Mouse (Mus musculus): ENCODE measurements around the gene Aff3. TPM values are rescaled to one million over a fixed set of nuclear protein-coding genes. Genes with fewer than 3 reads are reported as not detected.

The Aff3 gene
- polyA plus RNA-seq, 1 experiment = not detected

DNA sequence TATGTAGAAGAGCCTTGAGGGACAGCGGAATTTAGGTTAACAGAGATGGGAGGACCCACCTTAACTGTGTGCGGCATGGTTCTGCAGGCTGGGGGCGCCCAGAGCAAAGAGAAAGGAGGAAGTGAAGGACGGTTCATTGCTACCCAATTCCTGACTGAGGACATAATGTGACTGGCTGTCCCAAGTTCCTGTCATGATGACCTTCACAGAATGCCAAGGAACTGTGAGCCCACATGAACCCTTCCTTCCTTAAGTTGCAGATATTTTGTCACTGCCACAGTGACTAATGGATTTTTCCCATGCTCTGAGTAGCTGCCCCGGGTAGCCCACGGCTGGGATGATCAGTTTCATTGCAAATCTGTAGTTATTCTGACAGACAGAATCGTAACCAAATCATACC lies 415.2 kb downstream of the Aff3 start:
- Histone ChIP-seq H3K4me1 (ENCODE audit: control insufficient read depth, insufficient read depth, low read length) (0 out of 2 replicates have a peak, but pooled peaks cover 3% of the 10 kb centered on the region), H3K4me3 (ENCODE audit: insufficient read depth, low read depth, low read length) (no peak overlapping the region), H3K27ac (ENCODE audit: insufficient read depth, low read depth, low read length) (no peak overlapping the region)
- TF ChIP-seq POLR2A (IDR thresholded peaks at IDR 0.05; ENCODE audit: insufficient read depth, low read depth, low read length) (no peak), CTCF (IDR thresholded peaks at IDR 0.05; ENCODE audit: insufficient read depth, low read depth, low read length) (no peak)
- WGBS = 96% methylated on average over 7 of the region's 7 CpGs

DNA sequence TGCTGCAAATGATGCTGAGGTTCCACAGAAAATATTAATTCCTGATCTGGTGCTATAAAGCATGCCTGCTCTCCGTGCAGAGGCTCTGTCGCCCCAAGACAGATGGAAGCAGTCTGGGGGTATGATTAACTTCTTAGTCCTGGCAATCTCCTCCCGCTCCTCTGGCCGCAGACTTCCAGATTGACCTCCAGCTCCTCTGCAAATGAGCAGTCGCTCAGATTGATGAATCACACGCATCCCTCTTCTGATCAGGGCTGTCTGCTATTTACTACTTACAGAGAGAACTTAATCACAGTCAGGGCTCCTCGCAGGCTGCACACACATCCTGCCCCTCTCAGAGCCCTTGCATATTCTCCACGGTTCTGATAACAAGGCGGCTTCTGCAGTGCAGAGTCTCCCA lies 416.7 kb downstream of the Aff3 start:
- WGBS = 74% methylated on average over 9 of the region's 9 CpGs
- TF ChIP-seq CTCF (IDR thresholded peaks at IDR 0.05; ENCODE audit: insufficient read depth, low read depth, low read length) = no peak
- TF ChIP-seq POLR2A (IDR thresholded peaks at IDR 0.05; ENCODE audit: insufficient read depth, low read depth, low read length) = no peak
- H3K4me3 ChIP-seq (ENCODE audit: insufficient read depth, low read depth, low read length) = no peak overlapping the region
- no peak overlapping the region for H3K27ac ChIP-seq (ENCODE audit: insufficient read depth, low read depth, low read length)
- 0 out of 2 replicates have a peak, but pooled peaks cover 3% of the 10 kb centered on the region for H3K4me1 ChIP-seq (ENCODE audit: control insufficient read depth, insufficient read depth, low read length)

DNA sequence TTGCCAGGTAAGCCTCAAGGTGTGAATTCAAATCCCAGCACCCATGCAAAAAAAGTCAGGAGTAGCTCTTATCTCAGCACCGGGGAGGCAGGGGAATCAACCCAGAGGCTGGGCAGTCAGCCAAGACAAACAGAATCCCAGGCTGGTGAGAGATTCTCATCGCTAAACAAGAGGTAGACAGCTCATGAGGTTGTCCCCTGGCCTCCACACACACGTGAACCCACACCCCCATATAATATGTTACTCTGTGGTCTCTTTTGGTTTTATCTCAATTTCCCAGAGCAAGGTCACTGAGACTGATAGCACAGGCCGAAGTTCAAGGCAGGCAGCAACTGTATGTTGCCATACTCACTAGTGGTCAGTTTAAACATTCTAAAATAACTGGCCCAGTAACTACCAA lies 422.2 kb downstream of the Aff3 start:
- H3K27ac ChIP-seq (ENCODE audit: insufficient read depth, low read depth, low read length) = no peak overlapping the region
- peaks cover 4% of the 10 kb centered on the region; the same call in 1 of the 2 replicates for H3K4me1 ChIP-seq (ENCODE audit: control insufficient read depth, insufficient read depth, low read length)
- TF ChIP-seq POLR2A (IDR thresholded peaks at IDR 0.05; ENCODE audit: insufficient read depth, low read depth, low read length) (no peak), CTCF (IDR thresholded peaks at IDR 0.05; ENCODE audit: insufficient read depth, low read depth, low read length) (no peak)
- 67% methylated on average over 4 of the region's 4 CpGs for WGBS
- H3K4me3 ChIP-seq (ENCODE audit: insufficient read depth, low read depth, low read length) = no peak overlapping the region

DNA sequence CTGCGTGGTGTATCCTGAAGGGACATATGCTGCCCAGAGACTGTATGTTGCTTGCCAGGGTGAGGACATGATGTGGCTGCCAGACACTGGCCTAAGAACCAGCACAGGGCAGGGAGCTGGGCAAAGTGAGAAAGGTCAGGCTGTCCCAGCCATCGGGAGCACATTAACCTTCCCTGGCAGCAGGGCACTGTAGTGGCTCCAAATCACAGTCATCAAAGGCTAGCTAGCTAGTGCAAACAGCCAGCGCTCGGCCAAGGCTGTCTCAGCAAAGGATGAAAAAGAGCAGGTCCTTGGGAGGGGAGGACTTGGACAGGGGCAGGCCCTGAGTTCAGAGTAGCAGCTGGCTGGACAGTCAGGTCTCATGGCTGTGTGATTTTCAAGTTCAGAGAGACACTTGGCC lies 423.0 kb downstream of the Aff3 start:
- Histone ChIP-seq H3K4me1 (ENCODE audit: control insufficient read depth, insufficient read depth, low read length) (peaks cover 4% of the 10 kb centered on the region; the same call in 1 of the 2 replicates), H3K4me3 (ENCODE audit: insufficient read depth, low read depth, low read length) (no peak overlapping the region), H3K27ac (ENCODE audit: insufficient read depth, low read depth, low read length) (no peak overlapping the region)
- 81% methylated on average over 4 of the region's 4 CpGs for WGBS
- no peak for TF ChIP-seq POLR2A (IDR thresholded peaks at IDR 0.05; ENCODE audit: insufficient read depth, low read depth, low read length)
- TF ChIP-seq CTCF (IDR thresholded peaks at IDR 0.05; ENCODE audit: insufficient read depth, low read depth, low read length) = no peak

DNA sequence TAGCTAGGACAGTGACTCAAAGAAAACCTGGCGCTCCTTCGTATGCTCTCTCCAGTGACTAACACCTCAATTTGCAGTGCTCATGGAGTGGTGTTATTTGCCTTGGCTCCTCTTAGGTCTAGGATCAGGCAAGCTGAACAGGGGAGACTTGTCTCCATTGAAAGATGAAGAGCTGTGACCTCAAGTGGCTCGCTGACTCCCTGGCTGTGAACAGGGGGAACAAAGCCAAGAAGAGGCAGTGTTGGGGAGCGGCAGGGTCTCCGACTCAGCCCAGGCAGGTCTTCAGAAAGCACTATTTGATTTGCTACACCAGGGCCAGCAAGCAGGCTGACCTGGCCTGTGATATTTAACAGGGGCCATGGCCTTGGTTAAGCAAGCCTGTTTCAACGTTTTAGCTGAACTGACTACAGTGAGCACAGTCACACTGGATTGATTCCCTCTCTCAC lies 423.5 kb downstream of the Aff3 start:
- no peak overlapping the region for H3K4me3 ChIP-seq (ENCODE audit: insufficient read depth, low read depth, low read length)
- 81% methylated on average over 6 of the region's 6 CpGs for WGBS
- TF ChIP-seq POLR2A (IDR thresholded peaks at IDR 0.05; ENCODE audit: insufficient read depth, low read depth, low read length) (no peak), CTCF (IDR thresholded peaks at IDR 0.05; ENCODE audit: insufficient read depth, low read depth, low read length) (no peak)
- H3K27ac ChIP-seq (ENCODE audit: insufficient read depth, low read depth, low read length) = no peak overlapping the region
- peaks cover 4% of the 10 kb centered on the region; the same call in 1 of the 2 replicates for H3K4me1 ChIP-seq (ENCODE audit: control insufficient read depth, insufficient read depth, low read length)

DNA sequence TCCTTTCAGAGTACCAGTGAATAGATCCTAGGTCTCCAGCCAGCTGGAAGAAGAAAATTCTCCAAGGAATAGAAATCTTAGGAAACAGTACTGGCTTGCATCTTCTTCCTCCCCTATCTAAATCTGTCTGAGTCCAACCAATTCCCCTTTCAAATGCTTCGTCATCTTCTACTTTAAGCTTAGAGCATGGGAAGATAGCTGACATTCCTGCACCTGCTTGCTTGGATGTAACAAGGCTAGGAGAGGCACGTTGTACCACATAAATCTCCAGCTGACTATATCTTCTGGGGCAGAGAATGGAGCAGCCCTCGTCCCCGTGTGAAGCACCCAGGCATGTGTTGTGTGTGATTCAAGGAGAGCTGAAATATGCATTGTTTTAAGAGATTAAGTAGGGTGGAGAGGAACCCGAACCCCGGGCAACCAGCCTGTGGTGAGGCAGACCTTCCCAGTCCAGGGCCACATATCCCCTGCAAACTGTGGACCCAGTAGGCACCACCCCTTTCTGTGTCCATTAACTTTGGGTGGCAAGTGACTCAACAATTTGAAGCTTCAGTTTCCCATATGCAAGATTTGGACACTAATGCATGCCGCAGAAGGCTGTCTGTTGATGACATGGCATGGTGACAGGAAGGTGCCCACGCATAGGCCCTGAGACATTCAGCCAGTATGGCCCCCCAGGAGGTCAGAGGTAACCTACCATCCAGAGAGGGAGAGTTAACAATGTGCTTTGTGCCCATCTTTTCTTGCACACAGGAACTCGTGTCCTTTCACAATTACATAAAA lies 424.1 kb downstream of the Aff3 start:
- H3K4me3 ChIP-seq (ENCODE audit: insufficient read depth, low read depth, low read length) = no peak overlapping the region
- H3K27ac ChIP-seq (ENCODE audit: insufficient read depth, low read depth, low read length) = no peak overlapping the region
- TF ChIP-seq POLR2A (IDR thresholded peaks at IDR 0.05; ENCODE audit: insufficient read depth, low read depth, low read length) (no peak), CTCF (IDR thresholded peaks at IDR 0.05; ENCODE audit: insufficient read depth, low read depth, low read length) (no peak)
- WGBS = 88% methylated on average over 9 of the region's 9 CpGs
- H3K4me1 ChIP-seq (ENCODE audit: control insufficient read depth, insufficient read depth, low read length) = peaks cover 4% of the 10 kb centered on the region; the same call in 1 of the 2 replicates

DNA sequence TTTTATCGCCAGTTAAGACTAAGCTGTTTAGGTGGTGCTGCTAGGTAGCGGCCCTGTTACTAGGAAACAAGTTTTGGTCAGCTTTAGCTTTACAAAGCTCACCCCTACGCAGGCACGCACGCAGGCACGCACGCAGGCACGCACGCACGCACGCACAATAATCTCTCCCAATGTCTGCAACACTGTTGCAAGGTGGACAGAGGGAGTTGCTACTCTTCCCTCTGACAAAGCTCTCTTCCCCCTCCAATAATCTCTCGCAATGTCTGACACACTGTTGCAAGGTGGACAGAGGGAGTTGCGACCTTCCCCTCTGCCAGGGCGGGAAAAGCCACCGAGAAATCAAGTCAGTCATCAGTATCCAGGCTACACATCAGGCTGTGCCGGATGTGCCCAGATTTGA lies 425.2 kb downstream of the Aff3 start:
- Histone ChIP-seq H3K4me1 (ENCODE audit: control insufficient read depth, insufficient read depth, low read length) (peaks cover 8% of the 10 kb centered on the region), H3K4me3 (ENCODE audit: insufficient read depth, low read depth, low read length) (no peak overlapping the region), H3K27ac (ENCODE audit: insufficient read depth, low read depth, low read length) (no peak overlapping the region)
- TF ChIP-seq CTCF (IDR thresholded peaks at IDR 0.05; ENCODE audit: insufficient read depth, low read depth, low read length) (no peak), POLR2A (IDR thresholded peaks at IDR 0.05; ENCODE audit: insufficient read depth, low read depth, low read length) (no peak)
- whole genome bisulfite sequencing = 96% methylated on average over 16 of the region's 16 CpGs

DNA sequence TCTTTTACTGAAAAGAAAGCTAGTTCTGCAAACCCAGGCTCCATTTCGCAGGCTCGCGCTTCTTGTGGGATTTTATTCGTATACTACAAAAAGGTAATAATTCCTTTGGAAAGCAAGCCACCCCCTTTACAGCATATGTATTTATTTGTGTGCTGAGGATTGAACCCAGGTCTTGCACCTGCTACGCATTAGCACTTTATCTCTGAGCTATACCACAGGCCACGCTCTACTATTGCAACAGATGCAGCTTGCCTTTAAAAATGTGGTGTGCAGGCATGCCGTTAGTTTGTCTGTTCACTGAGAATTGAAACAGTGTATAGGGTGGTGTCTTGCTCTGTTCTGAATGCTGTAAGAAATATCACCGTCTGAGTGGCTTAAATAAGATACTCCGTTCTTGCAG lies 426.9 kb downstream of the Aff3 start:
- H3K4me1 ChIP-seq (ENCODE audit: control insufficient read depth, insufficient read depth, low read length) = peaks cover 8% of the 10 kb centered on the region
- WGBS = 95% methylated on average over 9 of the region's 9 CpGs
- TF ChIP-seq CTCF (IDR thresholded peaks at IDR 0.05; ENCODE audit: insufficient read depth, low read depth, low read length) = no peak
- TF ChIP-seq POLR2A (IDR thresholded peaks at IDR 0.05; ENCODE audit: insufficient read depth, low read depth, low read length) = no peak
- H3K4me3 ChIP-seq (ENCODE audit: insufficient read depth, low read depth, low read length) = no peak overlapping the region
- H3K27ac ChIP-seq (ENCODE audit: insufficient read depth, low read depth, low read length) = no peak overlapping the region

DNA sequence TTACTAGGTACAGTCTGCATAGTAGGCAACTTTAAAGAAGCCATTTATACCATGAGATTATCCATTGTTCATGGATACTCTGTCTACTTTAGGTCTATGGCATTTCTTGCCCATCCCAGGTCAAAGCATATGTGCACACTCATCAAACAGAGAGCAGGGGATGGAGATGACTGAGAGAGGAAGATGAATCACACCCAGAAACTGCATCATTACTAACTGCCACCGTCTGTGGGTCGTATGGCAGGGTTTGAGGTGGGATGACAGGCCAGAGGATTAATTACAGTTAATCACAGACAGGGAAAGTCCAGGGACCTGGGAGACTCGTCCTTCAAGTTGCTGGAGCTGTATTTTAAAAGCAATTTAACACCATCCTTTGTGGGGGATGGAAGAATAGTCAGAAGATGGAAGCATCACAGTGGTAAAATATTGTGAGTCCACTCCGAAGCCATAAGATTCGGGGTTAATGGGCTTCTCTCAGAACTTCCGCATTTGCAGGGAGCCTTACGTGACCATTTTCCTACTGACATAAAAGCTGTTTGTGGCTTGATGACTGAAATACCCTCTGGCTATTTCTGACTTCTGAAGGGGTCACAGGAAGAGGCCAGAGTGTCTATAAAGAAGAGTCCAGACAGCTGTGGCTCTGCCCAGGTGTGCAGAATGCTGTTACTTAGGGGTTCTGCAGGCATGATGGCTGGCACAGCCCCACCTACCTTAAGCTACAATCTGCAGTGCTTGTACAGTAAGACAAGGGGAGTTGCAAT lies 427.5 kb downstream of the Aff3 start:
- no peak overlapping the region for H3K27ac ChIP-seq (ENCODE audit: insufficient read depth, low read depth, low read length)
- H3K4me1 ChIP-seq (ENCODE audit: control insufficient read depth, insufficient read depth, low read length) = peaks cover 8% of the 10 kb centered on the region
- 78% methylated on average over 7 of the region's 7 CpGs for WGBS
- TF ChIP-seq CTCF (IDR thresholded peaks at IDR 0.05; ENCODE audit: insufficient read depth, low read depth, low read length) = no peak
- TF ChIP-seq POLR2A (IDR thresholded peaks at IDR 0.05; ENCODE audit: insufficient read depth, low read depth, low read length) = no peak
- H3K4me3 ChIP-seq (ENCODE audit: insufficient read depth, low read depth, low read length) = no peak overlapping the region
